Mouse (Mus musculus) layer of hippocampus, postnatal 10 days (tissue): ENCODE data around the gene Slc18a2. TPM values are rescaled to one million over a fixed set of nuclear protein-coding genes. Genes with fewer than 3 reads are reported as not detected.

Experiments
- DNase-seq, 2 experiments: peaks; one replicate each; pipeline ENCODE4 v3.0.0; 2021; ENCODE audit warnings: low spot score in 2 of 2
- long read RNA-seq: library from polyadenylated mRNA; stranded (forward); transcript quantifications from one replicate; pipeline ENCODE4 v2.0.0, GENCODE M21; 2023
- total RNA-seq, 2 experiments: library from RNA; stranded (reverse); gene quantifications; 2 replicates each; pipeline ENCODE4 v1.2.3; 2021

Gene Slc18a2
- total RNA-seq, result 1 to 10 TPM; 6.8 to 8.2 TPM
- long read RNA-seq, partial matches to known transcripts, result 2 of 25 reads
- long read RNA-seq, other reads (novel, unspliced or antisense), result 23 of 25 reads

- DNase-seq, result no peak
These were observed at the start of gene Slc18a2 for GRCm38 (mm10) chr19:59260718-59261442. TSS of gene Slc18a2 (plus strand) at chr19:59260896.

GRCm38 (mm10) chr19:59216891-59217290, 43.8 kb upstream of the Slc18a2 start:
- DNase-seq, result no peak

GRCm38 (mm10) chr19:59218991-59219390, 41.7 kb upstream of the Slc18a2 start, which contains the start of gene Kcnk18:
TSS of gene Kcnk18 (plus strand) at chr19:59219214.
- no peak for DNase-seq

- no peak for DNase-seq
These were observed 39.6 kb upstream of the Slc18a2 start for GRCm38 (mm10) chr19:59221131-59221530.

GRCm38 (mm10) chr19:59228376-59228775, 32.3 kb upstream of the Slc18a2 start:
- DNase-seq, result no peak

- DNase-seq, result no peak
These were observed 27.9 kb upstream of the Slc18a2 start for GRCm38 (mm10) chr19:59232786-59233185.

GRCm38 (mm10) chr19:59235001-59235400, 25.7 kb upstream of the Slc18a2 start:
- no peak for DNase-seq

- DNase-seq, result no peak
These were observed 24.6 kb upstream of the Slc18a2 start for GRCm38 (mm10) chr19:59236046-59236445.

GRCm38 (mm10) chr19:59238630-59239029, 22.1 kb upstream of the Slc18a2 start:
- DNase-seq, result no peak

GRCm38 (mm10) chr19:59239124-59239817, 21.4 kb upstream of the Slc18a2 start:
- peak; percentile 92 to 93 for DNase-seq

GRCm38 (mm10) chr19:59241987-59242386, 18.7 kb upstream of the Slc18a2 start:
- no peak for DNase-seq

- no peak for DNase-seq
These were observed 17.6 kb upstream of the Slc18a2 start for GRCm38 (mm10) chr19:59243057-59243456.

- no peak for DNase-seq
These were observed 12.6 kb upstream of the Slc18a2 start for GRCm38 (mm10) chr19:59248144-59248543.

GRCm38 (mm10) chr19:59248553-59249286, 12.0 kb upstream of the Slc18a2 start:
- no peak for DNase-seq

GRCm38 (mm10) chr19:59252651-59253050, 8.0 kb upstream of the Slc18a2 start:
- DNase-seq, result no peak

GRCm38 (mm10) chr19:59259633-59260032, 1.1 kb upstream of the Slc18a2 start:
- no peak for DNase-seq

- DNase-seq, result no peak
These were observed 908 bp downstream of the Slc18a2 start for GRCm38 (mm10) chr19:59261604-59262003.

GRCm38 (mm10) chr19:59263171-59263570, 2.5 kb downstream of the Slc18a2 start:
- peak in 1 of 2 experiments; percentile 39 for DNase-seq

- no peak for DNase-seq
These were observed 4.3 kb downstream of the Slc18a2 start for GRCm38 (mm10) chr19:59264838-59265532.

GRCm38 (mm10) chr19:59265907-59266306, 5.2 kb downstream of the Slc18a2 start:
- DNase-seq, result no peak

GRCm38 (mm10) chr19:59267417-59267963, 6.8 kb downstream of the Slc18a2 start:
- no peak for DNase-seq
